Mouse (Mus musculus) layer of hippocampus, adult 8-10 months (tissue): ENCODE measurements around the gene Hist3h2a. TPM values are rescaled to one million over a fixed set of nuclear protein-coding genes. Genes with fewer than 3 reads are reported as not detected.
"Not testable (repeated sequence)": the region's sequence is repeated elsewhere in the genome, so short reads cannot be mapped to it uniquely, and the experiment has no call there.

Experiments
- DNase-seq, 2 experiments: peaks; one replicate each; pipeline ENCODE4 v3.0.0; 2022; ENCODE audit warnings: low spot score in 2 of 2
- total RNA-seq, 4 experiments: library from RNA; stranded (reverse); gene quantifications; 2 replicates each; pipeline ENCODE4 v1.2.4; 2022

Hist3h2a gene
- total RNA-seq, 4 experiments from 2014 or later: 48.9 to 64.2 (median 56.8) TPM

- peak in 1 of 2 experiments; percentile 65 for DNase-seq
Measured at GRCm38 (mm10) chr11:58947798-58948528, 6.5 kb upstream of the Hist3h2a start.

GRCm38 (mm10) chr11:58948542-58949479 lies 5.7 kb upstream of the Hist3h2a start, which contains the start of gene Hist3h2ba:
Hist3h2ba (plus strand) TSS chr11:58948920.
- peak; percentile 85 to 86 for DNase-seq

GRCm38 (mm10) chr11:58949480-58950431 lies 4.7 kb upstream of the Hist3h2a start:
- peak in 1 of 2 experiments; percentile 61 for DNase-seq

GRCm38 (mm10) chr11:58951210-58951609 lies 3.3 kb upstream of the Hist3h2a start:
- DNase-seq: no peak

- DNase-seq: no peak
Measured at GRCm38 (mm10) chr11:58953351-58954169, 925 bp upstream of the Hist3h2a start.

- DNase-seq: not testable (repeated sequence)
Measured at GRCm38 (mm10) chr11:58954170-58954419, 390 bp upstream of the Hist3h2a start.

GRCm38 (mm10) chr11:58955143-58955867 lies 820 bp downstream of the Hist3h2a start:
- no peak for DNase-seq

- no peak for DNase-seq
Measured at GRCm38 (mm10) chr11:58955868-58956257, 1.4 kb downstream of the Hist3h2a start.

- DNase-seq: no peak
Measured at GRCm38 (mm10) chr11:58957226-58957914, 2.9 kb downstream of the Hist3h2a start.

- no peak for DNase-seq
Measured at GRCm38 (mm10) chr11:58958536-58958935, 4.1 kb downstream of the Hist3h2a start.

GRCm38 (mm10) chr11:58959186-58959825 lies 4.8 kb downstream of the Hist3h2a start:
- no peak for DNase-seq

GRCm38 (mm10) chr11:58959921-58960465 lies 5.5 kb downstream of the Hist3h2a start:
- peak; percentile 74 to 77 for DNase-seq

- no peak for DNase-seq
Measured at GRCm38 (mm10) chr11:58961364-58962177, 7.1 kb downstream of the Hist3h2a start.

GRCm38 (mm10) chr11:58963543-58963942 lies 9.1 kb downstream of the Hist3h2a start:
- DNase-seq: no peak

- DNase-seq: no peak
Measured at GRCm38 (mm10) chr11:58964216-58964615, 9.7 kb downstream of the Hist3h2a start.

- DNase-seq: no peak
Measured at GRCm38 (mm10) chr11:58965001-58965760, 10.7 kb downstream of the Hist3h2a start.

GRCm38 (mm10) chr11:58967346-58967745 lies 12.9 kb downstream of the Hist3h2a start:
- no peak for DNase-seq
